Mouse (Mus musculus) small intestine, adult 2 months (tissue): ENCODE results near the gene Cit. TPM values are rescaled to one million over a fixed set of nuclear protein-coding genes. Genes with fewer than 3 reads are reported as not detected.

Experiments
- H3K27ac ChIP-seq: fragments of 200-500 bp; 2 replicates; pipeline ENCODE4 v1.5.1; 2012; ENCODE audit warnings: low read depth, low read length, control low read depth, inconsistent platforms; ENCODE audit not compliant: insufficient read depth
- H3K27me3 ChIP-seq: fragments of 200-500 bp; 2 replicates; pipeline ENCODE4 v1.6.1; 2012; ENCODE audit warnings: mild to moderate bottlenecking, moderate library complexity, low read length, inconsistent platforms; ENCODE audit not compliant: control insufficient read depth, insufficient read depth
- H3K36me3 ChIP-seq: fragments of 200-500 bp; 2 replicates; pipeline ENCODE4 v1.6.1; 2012; ENCODE audit warnings: mild to moderate bottlenecking, low read length, control low read depth, inconsistent platforms; ENCODE audit not compliant: control insufficient read depth, insufficient read depth
- H3K4me1 ChIP-seq: fragments of 200-500 bp; 2 replicates; pipeline ENCODE4 v1.6.1; 2012; ENCODE audit warnings: low read length, inconsistent platforms, mixed read lengths; ENCODE audit not compliant: control insufficient read depth, insufficient read depth, insufficient read length
- H3K4me3 ChIP-seq: fragments of 200-500 bp; 2 replicates; pipeline ENCODE4 v1.5.1; 2012; ENCODE audit warnings: low read depth, mild to moderate bottlenecking, control low read depth, inconsistent platforms, low read length, moderate library complexity
- CTCF ChIP-seq: fragments of 200-500 bp; IDR thresholded peaks from 2 replicates; pipeline ENCODE4 v1.5.1; 2012; ENCODE audit warnings: low read depth, mild to moderate bottlenecking, control low read depth, inconsistent platforms, low read length, moderate library complexity, mixed read lengths; ENCODE audit not compliant: insufficient replicate concordance, insufficient read length; ENCODE audit errors: extremely low read depth
- POLR2A ChIP-seq: fragments of 200-500 bp; IDR thresholded peaks from 2 replicates; pipeline ENCODE4 v1.6.1; 2012; ENCODE audit warnings: low read depth, mild to moderate bottlenecking, control low read depth, inconsistent platforms, low read length, moderate library complexity
- WGBS: fragments of 180-500 bp; shearing (Covaris S2); methylation state at CpG from one replicate; pipeline ENCODE4 v1.1.7; 2018; 5-methylcytosine and 5-hydroxymethylcytosine counted together
- polyA plus RNA-seq: library from polyadenylated mRNA; depleted of rRNA; stranded (reverse); fragments of >200 nt; gene quantifications from 2 replicates; pipeline ENCODE4 v1.2.3, GENCODE M21; 2012

Cit gene
- polyA plus RNA-seq, 1 experiment: 2.8 TPM

- Histone ChIP-seq H3K4me1 (peaks cover 20% of the 10 kb centered on the region; the same call in 1 of the 2 replicates), H3K36me3 (peaks cover 31% of the 10 kb centered on the region), H3K4me3 (peak overlapping the region; percentile 87), H3K27me3 (no peaks in the 10 kb centered on the region), H3K27ac (peak overlapping the region; percentile 81)
- no peak for TF ChIP-seq POLR2A
- TF ChIP-seq CTCF: no peak
- WGBS: 3% methylated on average over 8 of the region's 8 CpGs
These were observed 178.2 kb downstream of the Cit start for GRCm38 (mm10) chr5:116023251-116023661.

DNA sequence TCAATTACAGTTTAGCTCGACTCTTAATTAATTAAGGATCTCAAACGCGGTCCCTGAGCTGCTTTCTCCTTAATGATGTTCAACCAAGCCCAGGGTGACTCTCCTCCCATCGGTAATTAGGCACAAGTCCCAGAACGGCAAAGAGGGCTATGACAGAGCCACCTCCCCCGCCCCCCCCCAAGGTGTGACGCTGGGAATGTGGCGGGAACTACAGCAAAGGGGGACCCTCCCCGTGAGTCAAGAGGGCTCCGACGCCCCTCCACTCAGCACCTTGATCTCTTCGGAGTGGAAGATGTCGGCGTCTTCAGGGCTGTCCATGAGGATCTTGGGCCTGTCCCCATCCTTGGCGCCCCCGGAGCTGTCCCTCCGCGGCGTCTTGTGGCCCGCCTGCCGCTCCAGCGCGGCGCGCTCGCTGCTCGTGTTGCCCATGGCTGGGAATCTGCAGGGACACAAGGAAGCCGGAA is 178.8 kb downstream of the Cit start:
- H3K4me1 ChIP-seq: peaks cover 19% of the 10 kb centered on the region; the same call in 1 of the 2 replicates
- peak overlapping the region; percentile 81 for H3K27ac ChIP-seq
- H3K27me3 ChIP-seq: no peaks in the 10 kb centered on the region
- TF ChIP-seq CTCF: no peak
- TF ChIP-seq POLR2A: no peak
- peak overlapping the region; percentile 87 for H3K4me3 ChIP-seq
- 2% methylated on average over 28 of the region's 28 CpGs for WGBS
- H3K36me3 ChIP-seq: peaks cover 27% of the 10 kb centered on the region

DNA sequence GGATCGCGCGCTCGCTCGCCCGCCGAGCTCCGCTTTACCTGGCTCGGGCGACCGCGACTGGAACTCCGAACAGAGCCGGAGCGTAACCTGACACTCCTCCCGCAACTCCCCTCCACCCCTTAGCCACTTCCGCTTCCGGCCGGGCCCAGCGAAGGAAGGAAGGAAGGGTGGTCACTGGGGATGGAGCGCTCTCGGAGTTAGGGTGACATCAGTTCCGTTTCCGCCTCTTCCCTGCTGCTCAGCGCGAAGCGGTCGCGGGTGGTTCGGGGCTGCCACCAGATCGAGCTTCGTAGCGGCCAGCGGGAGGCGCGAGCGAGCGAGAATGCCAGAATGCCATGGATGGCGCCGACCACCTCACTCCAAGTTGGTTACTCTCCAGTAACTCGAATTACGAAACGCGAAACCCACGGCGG is 179.3 kb downstream of the Cit start, which contains the start of gene Prkab1:
TSS of gene Prkab1 (minus strand) at position 182 of the 413 bp plus-strand sequence.
- peak; percentile 36; the same call in 1 of the 2 replicates for TF ChIP-seq CTCF
- peak; percentile 84; the same call in 1 of the 2 replicates for TF ChIP-seq POLR2A
- Histone ChIP-seq H3K4me1 (peaks cover 14% of the 10 kb centered on the region; the same call in 1 of the 2 replicates), H3K36me3 (peaks cover 23% of the 10 kb centered on the region), H3K4me3 (peak within 1 kb of the TSS; percentile 87), H3K27ac (peak within 1 kb of the TSS; percentile 81), H3K27me3 (no peaks in the 10 kb centered on the region)
- WGBS: 1% methylated on average over 46 of the region's 46 CpGs

GRCm38 (mm10) chr5:116026107-116026506 is 181.0 kb downstream of the Cit start:
- Histone ChIP-seq H3K4me1 (peaks cover 5% of the 10 kb centered on the region; the same call in 1 of the 2 replicates), H3K27ac (no peak overlapping the region), H3K4me3 (no peak overlapping the region), H3K27me3 (no peaks in the 10 kb centered on the region), H3K36me3 (peaks cover 7% of the 10 kb centered on the region)
- TF ChIP-seq CTCF (no peak), POLR2A (no peak)
- WGBS: 88% methylated on average over 5 of the region's 5 CpGs

DNA sequence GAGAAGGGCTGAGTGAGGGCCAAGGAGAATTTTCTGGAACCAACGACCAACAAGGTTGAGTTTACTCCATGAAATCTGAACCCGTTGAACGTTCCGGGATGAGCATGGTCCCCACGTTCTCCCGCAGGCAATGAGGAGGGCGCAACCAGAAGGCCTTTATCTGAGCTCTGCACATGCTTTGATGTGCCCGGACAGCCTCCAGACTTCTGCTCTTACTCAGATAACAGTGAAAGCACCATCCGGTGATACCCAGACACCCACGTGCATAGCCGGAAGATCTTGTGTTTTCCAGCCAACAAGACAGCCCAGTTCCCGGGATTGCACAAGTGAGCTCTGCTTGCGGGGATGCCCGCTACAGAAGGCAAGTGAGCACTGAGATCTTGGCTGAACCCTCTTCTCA is 181.5 kb downstream of the Cit start:
- Histone ChIP-seq H3K4me1 (peaks cover 5% of the 10 kb centered on the region; the same call in 1 of the 2 replicates), H3K36me3 (peaks cover 3% of the 10 kb centered on the region), H3K4me3 (no peak overlapping the region), H3K27me3 (no peaks in the 10 kb centered on the region), H3K27ac (no peak overlapping the region)
- WGBS: 90% methylated on average over 14 of the region's 14 CpGs
- TF ChIP-seq CTCF (no peak), POLR2A (no peak)

- no peaks in the 10 kb centered on the region for H3K36me3 ChIP-seq
- TF ChIP-seq POLR2A (no peak), CTCF (no peak)
- H3K4me3 ChIP-seq: no peak overlapping the region
- no peaks in the 10 kb centered on the region for H3K4me1 ChIP-seq
- no peaks in the 10 kb centered on the region for H3K27me3 ChIP-seq
- WGBS: 67% methylated on average over 7 of the region's 7 CpGs
- H3K27ac ChIP-seq: no peak overlapping the region
These were observed 184.0 kb downstream of the Cit start for GRCm38 (mm10) chr5:116029071-116029470.

- no peak for TF ChIP-seq POLR2A
- no peak for TF ChIP-seq CTCF
- Histone ChIP-seq H3K27me3 (no peaks in the 10 kb centered on the region), H3K27ac (no peak overlapping the region), H3K4me3 (no peak overlapping the region), H3K4me1 (no peaks in the 10 kb centered on the region), H3K36me3 (no peaks in the 10 kb centered on the region)
- WGBS: 18% methylated on average over 19 of the region's 19 CpGs
These were observed 185.6 kb downstream of the Cit start for GRCm38 (mm10) chr5:116030566-116031189.
